Mouse (Mus musculus): ENCODE data around the gene Rasal2.

The Rasal2 gene

GRCm38 (mm10) chr1:157445398-157445910 is 33.1 kb upstream of the Rasal2 start:
- peak; percentile 14 for DNase-seq (ENCODE audit: low read depth, low spot score)
- H3K27me3 ChIP-seq (ENCODE audit: control insufficient read depth, insufficient read depth, low read length, poor library complexity, severe bottlenecking): no peaks in the 10 kb centered on the region
- H3K36me3 ChIP-seq (ENCODE audit: control insufficient read depth, insufficient read depth, low read length, poor library complexity, severe bottlenecking): no peaks in the 10 kb centered on the region

- no peak for DNase-seq (ENCODE audit: low read depth, low spot score)
- Histone ChIP-seq H3K36me3 (ENCODE audit: control insufficient read depth, insufficient read depth, low read length, poor library complexity, severe bottlenecking) (no peaks in the 10 kb centered on the region), H3K27me3 (ENCODE audit: control insufficient read depth, insufficient read depth, low read length, poor library complexity, severe bottlenecking) (no peaks in the 10 kb centered on the region)
These were observed 32.4 kb upstream of the Rasal2 start for GRCm38 (mm10) chr1:157444632-157445300.

GRCm38 (mm10) chr1:157443723-157444561 is 31.5 kb upstream of the Rasal2 start:
- Histone ChIP-seq H3K36me3 (ENCODE audit: control insufficient read depth, insufficient read depth, low read length, poor library complexity, severe bottlenecking) (no peaks in the 10 kb centered on the region), H3K27me3 (ENCODE audit: control insufficient read depth, insufficient read depth, low read length, poor library complexity, severe bottlenecking) (no peaks in the 10 kb centered on the region)
- DNase-seq (ENCODE audit: low read depth, low spot score): no peak

- no peak for DNase-seq (ENCODE audit: low read depth, low spot score)
- no peaks in the 10 kb centered on the region for H3K36me3 ChIP-seq (ENCODE audit: control insufficient read depth, insufficient read depth, low read length, poor library complexity, severe bottlenecking)
These were observed 30.8 kb upstream of the Rasal2 start for GRCm38 (mm10) chr1:157443026-157443722.

GRCm38 (mm10) chr1:157439973-157440641 is 27.7 kb upstream of the Rasal2 start:
- no peak for DNase-seq (ENCODE audit: low read depth, low spot score)
- Histone ChIP-seq H3K27me3 (ENCODE audit: control insufficient read depth, insufficient read depth, low read length, poor library complexity, severe bottlenecking) (no peaks in the 10 kb centered on the region), H3K36me3 (ENCODE audit: control insufficient read depth, insufficient read depth, low read length, poor library complexity, severe bottlenecking) (no peaks in the 10 kb centered on the region)

More at GRCm38 (mm10) chr1:157443026-157443722, 30.8 kb upstream of the Rasal2 start:
- H3K27me3 ChIP-seq (ENCODE audit: control insufficient read depth, insufficient read depth, low read length, poor library complexity, severe bottlenecking): no peaks in the 10 kb centered on the region

GRCm38 (mm10) chr1:157439101-157439500 is 26.7 kb upstream of the Rasal2 start:
- Histone ChIP-seq H3K36me3 (ENCODE audit: control insufficient read depth, insufficient read depth, low read length, poor library complexity, severe bottlenecking) (no peaks in the 10 kb centered on the region), H3K27me3 (ENCODE audit: control insufficient read depth, insufficient read depth, low read length, poor library complexity, severe bottlenecking) (no peaks in the 10 kb centered on the region)
- no peak for DNase-seq (ENCODE audit: low read depth, low spot score)

GRCm38 (mm10) chr1:157438290-157438689 is 25.9 kb upstream of the Rasal2 start:
- Histone ChIP-seq H3K27me3 (ENCODE audit: control insufficient read depth, insufficient read depth, low read length, poor library complexity, severe bottlenecking) (no peaks in the 10 kb centered on the region), H3K36me3 (ENCODE audit: control insufficient read depth, insufficient read depth, low read length, poor library complexity, severe bottlenecking) (no peaks in the 10 kb centered on the region)

GRCm38 (mm10) chr1:157435926-157436325 is 23.5 kb upstream of the Rasal2 start:
- H3K27me3 ChIP-seq (ENCODE audit: control insufficient read depth, insufficient read depth, low read length, poor library complexity, severe bottlenecking): no peaks in the 10 kb centered on the region
- H3K36me3 ChIP-seq (ENCODE audit: control insufficient read depth, insufficient read depth, low read length, poor library complexity, severe bottlenecking): no peaks in the 10 kb centered on the region
- DNase-seq (ENCODE audit: low read depth, low spot score): no peak

More at GRCm38 (mm10) chr1:157438290-157438689, 25.9 kb upstream of the Rasal2 start:
- DNase-seq (ENCODE audit: low read depth, low spot score): no peak

GRCm38 (mm10) chr1:157434404-157434803 is 22.0 kb upstream of the Rasal2 start:
- no peaks in the 10 kb centered on the region for H3K36me3 ChIP-seq (ENCODE audit: control insufficient read depth, insufficient read depth, low read length, poor library complexity, severe bottlenecking)
- no peaks in the 10 kb centered on the region for H3K27me3 ChIP-seq (ENCODE audit: control insufficient read depth, insufficient read depth, low read length, poor library complexity, severe bottlenecking)
- DNase-seq (ENCODE audit: low read depth, low spot score): no peak

- Histone ChIP-seq H3K27me3 (ENCODE audit: control insufficient read depth, insufficient read depth, low read length, poor library complexity, severe bottlenecking) (no peaks in the 10 kb centered on the region), H3K36me3 (ENCODE audit: control insufficient read depth, insufficient read depth, low read length, poor library complexity, severe bottlenecking) (no peaks in the 10 kb centered on the region)
- DNase-seq (ENCODE audit: low read depth, low spot score): no peak
These were observed 20.9 kb upstream of the Rasal2 start for GRCm38 (mm10) chr1:157433316-157433715.

GRCm38 (mm10) chr1:157428366-157428765 is 16.0 kb upstream of the Rasal2 start:
- H3K27me3 ChIP-seq (ENCODE audit: control insufficient read depth, insufficient read depth, low read length, poor library complexity, severe bottlenecking): no peaks in the 10 kb centered on the region
- DNase-seq (ENCODE audit: low read depth, low spot score): no peak
- H3K36me3 ChIP-seq (ENCODE audit: control insufficient read depth, insufficient read depth, low read length, poor library complexity, severe bottlenecking): no peaks in the 10 kb centered on the region

- no peak for DNase-seq (ENCODE audit: low read depth, low spot score)
- H3K36me3 ChIP-seq (ENCODE audit: control insufficient read depth, insufficient read depth, low read length, poor library complexity, severe bottlenecking): no peaks in the 10 kb centered on the region
- no peaks in the 10 kb centered on the region for H3K27me3 ChIP-seq (ENCODE audit: control insufficient read depth, insufficient read depth, low read length, poor library complexity, severe bottlenecking)
These were observed 15.2 kb upstream of the Rasal2 start for GRCm38 (mm10) chr1:157427604-157428003.

GRCm38 (mm10) chr1:157426933-157427332 is 14.5 kb upstream of the Rasal2 start:
- DNase-seq (ENCODE audit: low read depth, low spot score): no peak
- Histone ChIP-seq H3K27me3 (ENCODE audit: control insufficient read depth, insufficient read depth, low read length, poor library complexity, severe bottlenecking) (no peaks in the 10 kb centered on the region), H3K36me3 (ENCODE audit: control insufficient read depth, insufficient read depth, low read length, poor library complexity, severe bottlenecking) (no peaks in the 10 kb centered on the region)

GRCm38 (mm10) chr1:157425741-157426427 is 13.5 kb upstream of the Rasal2 start:
- H3K36me3 ChIP-seq (ENCODE audit: control insufficient read depth, insufficient read depth, low read length, poor library complexity, severe bottlenecking): no peaks in the 10 kb centered on the region
- no peaks in the 10 kb centered on the region for H3K27me3 ChIP-seq (ENCODE audit: control insufficient read depth, insufficient read depth, low read length, poor library complexity, severe bottlenecking)
- DNase-seq (ENCODE audit: low read depth, low spot score): no peak
